Mouse (Mus musculus) E14TG2a.4 (cell line): ENCODE data around the gene 1700013G24Rik.

Experiments used
- CTCF ChIP-seq: conservative IDR thresholded peaks from 2 replicates; pipeline ENCODE4 v1.5.1; 2014; ENCODE audit warnings: low read length
- POU5F1 ChIP-seq: IDR thresholded peaks from 2 replicates; pipeline ENCODE4 v1.6.1; 2014; ENCODE audit warnings: low read length, borderline replicate concordance

- TF ChIP-seq CTCF (no peak), POU5F1 (no peak)
Observed at GRCm38 (mm10) chr4:137473240-137473639, 20.2 kb downstream of the 1700013G24Rik start.
